8 mouse cellular contexts compared by ENCODE assay signal in the genomic region with DNA sequence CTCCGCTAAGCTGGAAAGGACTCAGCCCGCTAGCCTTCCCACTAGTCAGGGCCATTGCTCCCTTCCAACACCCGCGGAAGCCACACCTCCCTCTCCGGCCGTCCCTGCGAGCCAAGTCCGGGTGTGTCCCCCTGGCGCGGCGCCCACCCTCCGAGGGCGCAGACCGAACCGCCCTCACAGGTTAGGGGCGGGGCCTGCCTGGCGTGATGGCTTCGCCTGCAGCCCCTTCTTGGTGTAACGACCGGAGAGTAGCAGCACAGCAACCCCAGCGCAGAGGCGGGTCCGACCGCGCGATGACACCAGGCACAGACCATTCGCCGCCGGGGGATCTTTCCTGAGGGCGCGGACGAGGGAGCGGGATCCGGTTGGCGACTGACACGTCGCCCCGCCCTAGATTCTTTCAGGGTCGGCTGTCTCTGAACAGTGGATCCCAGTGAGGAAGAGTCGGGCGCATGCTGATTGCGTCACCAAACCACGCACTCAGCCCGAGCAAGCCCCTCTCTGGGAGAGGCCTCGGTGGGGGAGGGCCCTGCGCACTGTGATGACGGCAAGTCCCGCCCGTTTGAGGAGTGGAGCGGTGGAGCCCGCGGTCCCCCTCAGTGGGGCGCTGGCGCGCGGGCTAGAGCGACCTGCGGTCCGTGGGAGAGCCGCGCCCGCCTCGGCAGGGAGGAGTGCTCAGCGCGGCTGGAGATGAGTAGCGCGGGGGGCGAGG. TPM values are rescaled to one million over a fixed set of nuclear protein-coding genes. Genes with fewer than 3 reads are reported as not detected.
A peak's percentile ranks its signal among the peaks of the same experiment; 100 is the strongest.
DNase-seq lines count a peak whose midpoint lies in the region; ATAC-seq lines count a peak whose summit lies in the region.

A gene (plus strand): TSS at position 544 of the 712 bp plus-strand sequence.

- WGBS in heart, embryonic 10.5 days: under 1% methylated on average over 68 of the region's 68 CpGs
- WGBS in kidney, embryonic 15.5 days: under 1% methylated on average over 66 of the region's 68 CpGs

- no peaks in the 10 kb centered on the region for H3K36me3 ChIP-seq in heart, embryonic 10.5 days
- no peaks in the 10 kb centered on the region for H3K36me3 ChIP-seq in kidney, embryonic 15.5 days

- H3K4me2 ChIP-seq in kidney, embryonic 15.5 days: peak within 1 kb of the TSS; percentile 86

- peaks cover 3% of the 10 kb centered on the region; the same call in 1 of the 2 replicates for H3K4me1 ChIP-seq in heart, embryonic 10.5 days
- H3K4me1 ChIP-seq in kidney, embryonic 15.5 days: peaks cover 5% of the 10 kb centered on the region

- H3K4me3 ChIP-seq in heart, embryonic 10.5 days: peak within 1 kb of the TSS; percentile 98
- H3K4me3 ChIP-seq in kidney, embryonic 15.5 days (replicated peaks): peak within 1 kb of the TSS; percentile 84

- peak; percentile 100 for DNase-seq in B cell, adult 2 months
- DNase-seq in brain, adult 2 months (ENCODE audit: low read depth, low spot score): peak; percentile 100
- peak; percentile 99 for DNase-seq in heart, embryonic 10.5 days (ENCODE audit: low spot score)
- peak; percentile 99 for DNase-seq in liver
- DNase-seq in spleen, postnatal 4 days (ENCODE audit: low spot score in 2 of 2): peak; percentile 98 to 99

- H3K27me3 ChIP-seq in heart, embryonic 10.5 days (ENCODE audit: insufficient read depth, poor library complexity, severe bottlenecking): peaks cover 5% of the 10 kb centered on the region; the same call in 1 of the 2 replicates
- no peaks in the 10 kb centered on the region for H3K27me3 ChIP-seq in kidney, embryonic 15.5 days

- ATAC-seq in erythroblast, adult 5-6 weeks (replicated peaks; ENCODE audit: low FRiP score, poor library complexity, severe bottlenecking): peak; percentile 84
- ATAC-seq in kidney, embryonic 15.5 days (replicated peaks; ENCODE audit: low FRiP score): peak; percentile 97
- ATAC-seq in monocyte, adult 5-6 weeks (replicated peaks; ENCODE audit: insufficient number of reproducible peaks, low FRiP score, low TSS enrichment, poor library complexity, severe bottlenecking): peak; percentile 93

- H3K9ac ChIP-seq in kidney, embryonic 15.5 days: peak within 1 kb of the TSS; percentile 86

- H3K27ac ChIP-seq in heart, embryonic 10.5 days: peak within 1 kb of the TSS; percentile 96
- H3K27ac ChIP-seq in kidney, embryonic 15.5 days: peak within 1 kb of the TSS; percentile 98

- H3K9me3 ChIP-seq in heart, embryonic 10.5 days: no peaks in the 10 kb centered on the region
- no peaks in the 10 kb centered on the region for H3K9me3 ChIP-seq in kidney, embryonic 15.5 days (replicated peaks)

RNA-seq across cellular contexts. Expression of the gene that starts here (rescaled TPM):
- total RNA-seq in erythroblast, adult 5-6 weeks (2015; ENCODE audit: low replicate concordance): 27.3 and 28.6 TPM in 2 replicates
- total RNA-seq in erythroblast, adult 5-6 weeks (2017; ENCODE audit: low replicate concordance): 41.3 and 45.6 TPM in 2 replicates
- 12.5 and 14.7 TPM in 2 replicates for polyA plus RNA-seq in heart, embryonic 10.5 days (2016; fragmentation: Nextera tagmentation; extraction: Ambion mirVana)
- polyA plus RNA-seq in kidney, embryonic 15.5 days (2015; fragmentation: Nextera tagmentation; extraction: Ambion mirVana): 17.8 and 18.7 TPM in 2 replicates
- 96.6 to 130 TPM (median 98.1 TPM) in 3 replicates for total RNA-seq in monocyte, adult 5-6 weeks (2017)

Comparison
In these comparisons a context has a peak if more than half of its experiments do, and no peak if none do; other contexts are left out.
1. Peak in every context shown above with its lines: DNase-seq, ATAC-seq, H3K4me3 ChIP-seq and H3K27ac ChIP-seq.